Mouse (Mus musculus) ES-E14 (cell line): ENCODE results near the gene Zfp354c.

Experiments
- CHD2 ChIP-seq: IDR thresholded peaks from 2 replicates; pipeline ENCODE4 v1.6.1; 2014; ENCODE audit warnings: mild to moderate bottlenecking, low read depth, low read length, inconsistent platforms
- MAFK ChIP-seq: IDR thresholded peaks from 2 replicates; pipeline ENCODE4 v1.6.1; 2014; ENCODE audit warnings: mild to moderate bottlenecking, low read depth, low read length, inconsistent platforms; ENCODE audit not compliant: insufficient read depth
- ZC3H11A ChIP-seq: IDR thresholded peaks from 2 replicates; pipeline ENCODE4 v1.6.1; 2012; ENCODE audit warnings: low read depth, mild to moderate bottlenecking, inconsistent platforms, low read length, borderline replicate concordance
- ZNF384 ChIP-seq: IDR thresholded peaks from 2 replicates; pipeline ENCODE4 v1.6.1; 2012; ENCODE audit warnings: low read depth, low read length, inconsistent platforms

DNA sequence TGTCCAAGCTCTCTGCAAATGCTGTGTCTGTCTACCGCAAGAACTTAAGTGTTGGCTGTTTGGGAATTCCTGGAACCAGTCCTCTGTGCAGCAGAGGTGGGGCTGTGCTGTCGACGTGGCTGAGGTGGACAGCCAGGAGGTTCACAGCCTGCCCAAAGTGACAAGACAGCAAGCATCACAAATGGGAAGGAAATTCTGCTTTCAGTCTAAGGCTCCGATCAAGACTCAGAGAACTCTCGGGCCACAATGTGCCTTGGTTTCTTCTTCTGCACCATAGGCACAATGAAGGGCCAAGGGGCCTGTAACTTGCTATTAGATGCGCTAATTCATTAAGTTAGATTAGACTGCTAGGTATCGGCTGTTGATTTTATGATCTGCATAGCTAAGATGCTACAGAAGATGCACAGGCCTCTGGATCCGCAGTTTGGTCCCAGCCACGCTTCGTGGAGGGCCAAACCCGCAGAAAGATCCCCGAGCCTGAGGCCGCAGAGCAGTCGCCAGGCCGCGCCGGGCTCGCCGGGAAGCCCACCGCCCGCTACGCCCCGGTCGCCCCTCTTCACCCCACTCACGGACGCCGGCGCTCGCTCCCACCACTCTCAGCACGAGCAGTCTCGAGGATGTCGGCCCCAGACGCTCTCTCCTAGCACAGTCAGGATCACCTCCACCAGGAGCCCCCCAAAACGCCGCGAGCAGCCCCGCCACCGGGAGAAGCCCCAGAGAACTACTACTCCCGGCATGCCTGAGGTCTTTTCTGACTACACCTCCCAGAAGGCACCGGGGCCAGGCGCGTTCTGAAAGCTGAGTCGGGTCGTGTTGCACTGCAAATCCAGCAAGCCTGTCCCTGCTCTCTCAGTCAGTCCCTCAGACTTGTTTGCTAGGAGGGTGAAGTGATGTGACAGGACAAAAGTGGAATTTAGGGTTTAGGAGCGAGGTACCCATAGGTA, at the start of gene Zfp354c:
- TF ChIP-seq CHD2 (no peak), MAFK (no peak), ZNF384 (no peak), ZC3H11A (no peak)
